Mouse (Mus musculus) CH12.LX (cell line): ENCODE measurements around the gene Slc15a3.

Source experiments
- CHD1 ChIP-seq: IDR thresholded peaks from 2 replicates; pipeline ENCODE4 v1.6.1; 2012; ENCODE audit warnings: low read depth, low read length, improper control_type of control experiment, inconsistent platforms
- CTCF ChIP-seq, 2 experiments: IDR thresholded peaks in 1 of 2; conservative IDR thresholded peaks in 1 of 2; 2 replicates each; pipeline ENCODE4 v1.5.1; 2011 to 2012; ENCODE audit warnings: low read depth in 2 of 2, low read length in 2 of 2, improper control_type of control experiment in 1 of 2, inconsistent platforms in 1 of 2, mild to moderate bottlenecking in 1 of 2, moderate library complexity in 1 of 2
- EP300 ChIP-seq: IDR thresholded peaks from 2 replicates; pipeline ENCODE4 v1.6.1; 2011; ENCODE audit warnings: low read length, improper control_type of control experiment
- GABPA ChIP-seq: IDR thresholded peaks from 2 replicates; pipeline ENCODE4 v1.6.1; 2012; ENCODE audit warnings: low read depth, low read length, improper control_type of control experiment, inconsistent platforms; ENCODE audit not compliant: insufficient replicate concordance
- HCFC1 ChIP-seq: IDR thresholded peaks from 2 replicates; pipeline ENCODE4 v1.6.1; 2012; ENCODE audit warnings: low read depth, mild to moderate bottlenecking, inconsistent platforms, low read length, improper control_type of control experiment
- MXI1 ChIP-seq: IDR thresholded peaks from 2 replicates; pipeline ENCODE4 v1.6.1; 2011; ENCODE audit warnings: mild to moderate bottlenecking, low read depth, low read length, improper control_type of control experiment
- SMC3 ChIP-seq: IDR thresholded peaks from 2 replicates; pipeline ENCODE4 v1.6.1; 2011; ENCODE audit warnings: low read depth, low read length, improper control_type of control experiment
- USF1 ChIP-seq: IDR thresholded peaks from 2 replicates; pipeline ENCODE4 v1.6.1; 2014; ENCODE audit warnings: low read depth, mild to moderate bottlenecking, inconsistent platforms, low read length, improper control_type of control experiment
- ZC3H11A ChIP-seq: IDR thresholded peaks from 2 replicates; pipeline ENCODE4 v1.6.1; 2012; ENCODE audit warnings: low read depth, mild to moderate bottlenecking, inconsistent platforms, low read length, improper control_type of control experiment

- TF ChIP-seq SMC3 = no peak
- no peak for TF ChIP-seq CTCF (conservative IDR thresholded peaks at IDR 0.05 in 1 of 2, IDR thresholded peaks at IDR 0.05 in 1 of 2; ENCODE audit: low read depth in 2 of 2, low read length in 2 of 2)
- TF ChIP-seq ZC3H11A = no peak
- TF ChIP-seq GABPA = no peak
- no peak for TF ChIP-seq HCFC1
- TF ChIP-seq EP300 = no peak
- no peak for TF ChIP-seq MXI1
- TF ChIP-seq CHD1 = no peak
- no peak for TF ChIP-seq USF1
Measured at GRCm38 (mm10) chr19:10868623-10869141, 29.2 kb downstream of the Slc15a3 start.
